14 mouse cellular contexts compared by ENCODE assay signal in genomic region chr7:141817355-141818075, GRCm38 (mm10). TPM values are rescaled to one million over a fixed set of nuclear protein-coding genes. Genes with fewer than 3 reads are reported as not detected.
A peak's percentile ranks its signal among the peaks of the same experiment; 100 is the strongest.
DNase-seq lines count a peak whose midpoint lies in the region; ATAC-seq and TF ChIP-seq lines count a peak whose summit lies in the region.
"Had no signal": no experiment of that assay in that cellular context is flagged by ENCODE, and none has a peak within 500 bp of the region (broad histone marks: within the 10 kb centered on the region; RNA-seq: fewer than 3 reads in every experiment).

No protein-coding gene starts in this region.

- no peaks in the 10 kb centered on the region for H3K9me3 ChIP-seq in hindbrain, embryonic 10.5 days
- H3K9me3 ChIP-seq in hindbrain, embryonic 13.5 days, result no peaks in the 10 kb centered on the region
- no peaks in the 10 kb centered on the region for H3K9me3 ChIP-seq in liver, postnatal 0 days (ENCODE audit: low read length)
- H3K9me3 ChIP-seq: forebrain, embryonic 12.5 days had no signal

- peak overlapping the region; percentile 43; the same call in 1 of the 2 replicates for H3K27ac ChIP-seq in hindbrain, embryonic 10.5 days
- no peak overlapping the region for H3K27ac ChIP-seq in hindbrain, embryonic 13.5 days
- no peak overlapping the region for H3K27ac ChIP-seq in liver, postnatal 0 days (ENCODE audit: low read depth)
- H3K27ac ChIP-seq: forebrain, embryonic 12.5 days; liver, embryonic 14.5 days had no signal

- H3K4me3 ChIP-seq in hindbrain, embryonic 10.5 days, result no peak overlapping the region
- no peak overlapping the region for H3K4me3 ChIP-seq in hindbrain, embryonic 13.5 days
- no peak overlapping the region for H3K4me3 ChIP-seq in liver, postnatal 0 days (ENCODE audit: low read depth, low read length)
- H3K4me3 ChIP-seq: forebrain, embryonic 12.5 days had no signal

- no peak for TF ChIP-seq CTCF in liver, postnatal 0 days (IDR thresholded peaks at IDR 0.05; ENCODE audit: low read depth)

- H3K4me2 ChIP-seq in hindbrain, embryonic 13.5 days, result no peak overlapping the region
- H3K4me2 ChIP-seq in liver, postnatal 0 days (ENCODE audit: low read depth, low read length), result no peak overlapping the region
- H3K4me2 ChIP-seq: forebrain, embryonic 12.5 days had no signal

- peaks cover 17% of the 10 kb centered on the region for H3K4me1 ChIP-seq in hindbrain, embryonic 10.5 days (replicated peaks)
- H3K4me1 ChIP-seq in hindbrain, embryonic 13.5 days (replicated peaks), result peaks cover 20% of the 10 kb centered on the region
- H3K4me1 ChIP-seq in liver, postnatal 0 days (ENCODE audit: insufficient read depth), result no peaks in the 10 kb centered on the region

- TF ChIP-seq EP300 in liver, postnatal 0 days (IDR thresholded peaks at IDR 0.05; ENCODE audit: low read depth), result no peak

- DNase-seq in hindbrain, embryonic 10.5 days (ENCODE audit: low spot score), result peak; percentile 8
- DNase-seq in adrenal gland, adult 2 months, result peak; percentile 72
- peak; percentile 68 to 82 for DNase-seq in cerebellum, postnatal 14 days
- peak; percentile 75 for DNase-seq in kidney, postnatal 10 days
- no peak for DNase-seq in right cerebral cortex, postnatal 10 days (ENCODE audit: low spot score in 2 of 2)
- DNase-seq in liver, postnatal 0 days, result no peak
- DNase-seq: thymus, postnatal 36 days had no signal

- WGBS in hindbrain, embryonic 10.5 days, result 67% methylated on average over 11 of the region's 11 CpGs
- 49% methylated on average over 11 of the region's 11 CpGs for WGBS in hindbrain, embryonic 13.5 days
- WGBS in liver, postnatal 0 days (ENCODE audit: insufficient replicate concordance), result 71% methylated on average over 11 of the region's 11 CpGs

- no peaks in the 10 kb centered on the region for H3K27me3 ChIP-seq in hindbrain, embryonic 10.5 days (ENCODE audit: insufficient read depth, poor library complexity, severe bottlenecking)
- no peaks in the 10 kb centered on the region for H3K27me3 ChIP-seq in hindbrain, embryonic 13.5 days
- no peaks in the 10 kb centered on the region for H3K27me3 ChIP-seq in liver, postnatal 0 days (ENCODE audit: insufficient read depth, low read length)
- H3K27me3 ChIP-seq: forebrain, embryonic 12.5 days had no signal

- no peak overlapping the region for H3K9ac ChIP-seq in hindbrain, embryonic 13.5 days
- no peak overlapping the region for H3K9ac ChIP-seq in liver, postnatal 0 days (replicated peaks)
- H3K9ac ChIP-seq: forebrain, embryonic 12.5 days; liver, embryonic 14.5 days had no signal

- ATAC-seq in hindbrain, embryonic 13.5 days (ENCODE audit: low FRiP score), result no peak
- ATAC-seq in erythroid progenitor cell, adult 5-6 weeks (replicated peaks; ENCODE audit: low FRiP score, poor library complexity, severe bottlenecking), result no peak
- ATAC-seq in liver, postnatal 0 days, result no peak

- H3K36me3 ChIP-seq in hindbrain, embryonic 10.5 days, result no peaks in the 10 kb centered on the region
- H3K36me3 ChIP-seq in hindbrain, embryonic 13.5 days, result no peaks in the 10 kb centered on the region
- H3K36me3 ChIP-seq in liver, postnatal 0 days (replicated peaks; ENCODE audit: insufficient read depth, low read length), result no peaks in the 10 kb centered on the region
- H3K36me3 ChIP-seq: forebrain, embryonic 12.5 days had no signal

RNA-seq across cellular contexts. Expression of gene Muc5b, which starts 21.4 kb away (rescaled TPM):
- 0.01 and 0.02 TPM in 2 replicates for polyA plus RNA-seq in hindbrain, embryonic 10.5 days (2016; fragmentation: Nextera tagmentation; extraction: Ambion mirVana)
- 0.04 and 0.05 TPM in 2 replicates for polyA plus RNA-seq in hindbrain, embryonic 13.5 days (2015; fragmentation: Nextera tagmentation; extraction: Ambion mirVana)
- not detected for total RNA-seq in adrenal gland, adult 2 months (2021)
- not detected in 2 replicates for polyA plus RNA-seq in adrenal gland, adult 2 months (2012; rRNA removed)
- not detected in 2 replicates for total RNA-seq in erythroid progenitor cell, adult 5-6 weeks (2015; ENCODE audit: low replicate concordance)
- total RNA-seq in erythroid progenitor cell, adult 5-6 weeks (2017; ENCODE audit: low replicate concordance), result not detected in 2 replicates
- not detected in 2 replicates for polyA plus RNA-seq in liver, postnatal 0 days (2015; fragmentation: Nextera tagmentation; extraction: Ambion mirVana)
- total RNA-seq: layer of hippocampus, postnatal 25 days; monocyte, adult 5-6 weeks had no signal
- polyA plus RNA-seq: liver, embryonic 14.5 days; small intestine, adult 2 months had no signal

RNA-seq across cellular contexts. Expression of gene Muc5ac, which starts 28.7 kb away (rescaled TPM):
- polyA plus RNA-seq in hindbrain, embryonic 10.5 days (2016; fragmentation: Nextera tagmentation; extraction: Ambion mirVana), result not detected in 2 replicates
- not detected in 2 replicates for polyA plus RNA-seq in hindbrain, embryonic 13.5 days (2015; fragmentation: Nextera tagmentation; extraction: Ambion mirVana)
- total RNA-seq in adrenal gland, adult 2 months (2021), result not detected
- 0.17 TPM in 1 of 2 replicates, not detected in the other for polyA plus RNA-seq in adrenal gland, adult 2 months (2012; rRNA removed)
- not detected in 2 replicates for total RNA-seq in erythroid progenitor cell, adult 5-6 weeks (2015; ENCODE audit: low replicate concordance)
- not detected in 2 replicates for total RNA-seq in erythroid progenitor cell, adult 5-6 weeks (2017; ENCODE audit: low replicate concordance)
- not detected in 2 replicates for polyA plus RNA-seq in liver, postnatal 0 days (2015; fragmentation: Nextera tagmentation; extraction: Ambion mirVana)
- total RNA-seq: layer of hippocampus, postnatal 25 days; monocyte, adult 5-6 weeks had no signal
- polyA plus RNA-seq: forebrain, embryonic 12.5 days; liver, embryonic 14.5 days had no signal

Comparison
In these comparisons a context has a peak if more than half of its experiments do, and no peak if none do; other contexts are left out.
1. DNase-seq: peak in hindbrain, embryonic 10.5 days (single experiment), adrenal gland, adult 2 months (single experiment), cerebellum, postnatal 14 days (2 of 2) and kidney, postnatal 10 days (single experiment); none in right cerebral cortex, postnatal 10 days (0 of 2) and liver, postnatal 0 days (single experiment).